11 mouse cellular contexts compared by ENCODE assay signal in the genomic region with DNA sequence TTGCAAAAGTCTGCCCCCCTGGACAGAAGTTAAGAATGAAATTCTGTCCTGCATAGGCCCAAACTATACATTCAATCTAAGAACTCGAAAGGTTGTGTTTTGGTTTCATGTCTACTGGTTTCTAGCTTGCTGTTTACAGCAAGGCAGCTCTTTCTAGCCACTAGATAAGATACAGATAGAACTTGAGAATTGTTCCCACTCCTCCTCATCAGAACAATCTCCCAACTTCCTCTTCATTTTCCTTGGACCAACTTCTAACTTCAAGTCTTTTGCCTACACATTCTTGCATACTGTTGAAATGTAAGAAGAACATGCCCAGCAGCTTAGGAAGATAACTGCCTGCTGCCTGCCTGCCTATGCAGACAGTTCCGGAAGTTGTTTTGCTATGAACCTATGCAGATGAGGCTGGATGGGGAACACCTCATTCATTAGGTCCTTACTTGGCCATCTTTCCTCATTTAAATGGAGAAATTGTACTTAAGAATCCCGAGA.
"Had no signal": no experiment of that assay in that cellular context is flagged by ENCODE, and none has a peak within 500 bp of the region (broad histone marks: within the 10 kb centered on the region; RNA-seq: fewer than 3 reads in every experiment).

No protein-coding gene starts in this region.

- DNase-seq: liver, postnatal 0 days; lung, adult 2 months; lung, postnatal 14 days; lung, postnatal 36 days; retina, postnatal 1 day; right cerebral cortex, postnatal 14 days; right cerebral cortex, postnatal 4 days; spleen, adult 18-20 months; thymus, adult 2 months; thymus, postnatal 25 days; thymus, postnatal 4 days had no signal
